Mouse (Mus musculus) ES-E14 (cell line): ENCODE measurements around the gene Zfp518a.

ENCODE experiments used
- CHD2 ChIP-seq: IDR thresholded peaks from 2 replicates; pipeline ENCODE4 v1.6.1; 2014; ENCODE audit warnings: mild to moderate bottlenecking, low read depth, low read length, inconsistent platforms
- ZC3H11A ChIP-seq: IDR thresholded peaks from 2 replicates; pipeline ENCODE4 v1.6.1; 2012; ENCODE audit warnings: low read depth, mild to moderate bottlenecking, inconsistent platforms, low read length, borderline replicate concordance

GRCm38 (mm10) chr19:40859555-40859954 is 35.0 kb upstream of the Zfp518a start:
- TF ChIP-seq CHD2, result no peak
- no peak for TF ChIP-seq ZC3H11A
